Mouse (Mus musculus) liver, embryonic 12.5 days (tissue): ENCODE results near the gene Hsp90aa1. TPM values are rescaled to one million over a fixed set of nuclear protein-coding genes. Genes with fewer than 3 reads are reported as not detected.
"Not testable (repeated sequence)": the region's sequence is repeated elsewhere in the genome, so short reads cannot be mapped to it uniquely, and the experiment has no call there.

Experiments
- ATAC-seq: fragments of 200-750 bp; cut with Nextera tagmentation; 2 replicates; pipeline ENCODE4 v1.8.0; 2017; ENCODE audit warnings: moderate number of reproducible peaks, mild to moderate bottlenecking, moderate library complexity
- H3K27ac ChIP-seq: fragments of 300-500 bp; sonication (generic); 2 replicates; pipeline ENCODE4 v1.5.1; 2016; ENCODE audit warnings: mild to moderate bottlenecking
- H3K27me3 ChIP-seq: fragments of 300-500 bp; sonication (generic); replicated peaks from 2 replicates; pipeline ENCODE4 v1.6.1; 2016; ENCODE audit warnings: mild to moderate bottlenecking, moderate library complexity
- H3K36me3 ChIP-seq: fragments of 300-500 bp; sonication (generic); 2 replicates; pipeline ENCODE4 v1.6.1; 2016; ENCODE audit warnings: mild to moderate bottlenecking, moderate library complexity
- H3K4me1 ChIP-seq: fragments of 300-500 bp; sonication (generic); 2 replicates; pipeline ENCODE4 v1.6.1; 2016
- H3K4me2 ChIP-seq: fragments of 300-500 bp; sonication (generic); 2 replicates; pipeline ENCODE4 v1.6.1; 2016; ENCODE audit warnings: mild to moderate bottlenecking, moderate library complexity
- H3K4me3 ChIP-seq: fragments of 300-500 bp; sonication (generic); 2 replicates; pipeline ENCODE4 v1.5.1; 2016; ENCODE audit warnings: mild to moderate bottlenecking, moderate library complexity
- H3K9ac ChIP-seq: fragments of 300-500 bp; sonication (generic); 2 replicates; pipeline ENCODE4 v1.6.1; 2016; ENCODE audit warnings: mild to moderate bottlenecking, moderate library complexity
- H3K9me3 ChIP-seq: fragments of 300-500 bp; sonication (generic); replicated peaks from 2 replicates; pipeline ENCODE4 v1.6.1; 2016; ENCODE audit warnings: mild to moderate bottlenecking, moderate library complexity
- WGBS: fragments of 180-500 bp; shearing (Covaris S2); methylation state at CpG from one replicate; pipeline ENCODE4 v1.1.7; 2016; ENCODE audit not compliant: insufficient replicate concordance; 5-methylcytosine and 5-hydroxymethylcytosine counted together
- polyA plus RNA-seq: library from polyadenylated mRNA; unstranded; fragments of >200 nt; fragmentation: Nextera tagmentation; extraction: Ambion mirVana; gene quantifications from 2 replicates; pipeline ENCODE4 v1.2.1, GENCODE M21; 2016

Hsp90aa1 gene
- polyA plus RNA-seq, 1 experiment from 2014 or later, result 1,203 TPM

DNA sequence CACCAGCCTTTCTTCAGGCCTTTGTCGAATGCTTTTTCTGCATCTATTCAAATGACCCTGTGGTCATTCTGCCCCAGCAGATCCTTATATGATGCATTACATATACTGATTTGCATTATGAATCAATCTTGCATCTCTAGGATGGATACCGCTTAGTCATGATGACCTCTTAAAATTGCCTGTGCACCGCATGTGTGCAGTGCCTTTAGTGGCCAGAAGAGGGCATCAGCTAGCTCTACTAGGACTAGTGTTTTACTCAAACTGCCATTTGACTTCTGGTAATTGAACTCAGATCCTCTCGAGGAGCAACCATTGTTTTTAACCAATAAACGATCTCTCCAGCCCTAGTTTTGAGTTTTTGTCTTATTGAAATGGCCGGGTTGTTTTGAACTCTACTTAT lies 11.3 kb upstream of the Hsp90aa1 start:
- H3K9ac ChIP-seq, result no peak overlapping the region
- H3K9me3 ChIP-seq, result no peaks in the 10 kb centered on the region
- WGBS, result 89% methylated on average over 6 of the region's 6 CpGs
- H3K27ac ChIP-seq, result no peak overlapping the region
- no peak overlapping the region for H3K4me3 ChIP-seq
- no peak overlapping the region for H3K4me2 ChIP-seq
- ATAC-seq, result no peak
- no peaks in the 10 kb centered on the region for H3K4me1 ChIP-seq
- H3K27me3 ChIP-seq, result peaks cover 14% of the 10 kb centered on the region
- H3K36me3 ChIP-seq, result no peaks in the 10 kb centered on the region

DNA sequence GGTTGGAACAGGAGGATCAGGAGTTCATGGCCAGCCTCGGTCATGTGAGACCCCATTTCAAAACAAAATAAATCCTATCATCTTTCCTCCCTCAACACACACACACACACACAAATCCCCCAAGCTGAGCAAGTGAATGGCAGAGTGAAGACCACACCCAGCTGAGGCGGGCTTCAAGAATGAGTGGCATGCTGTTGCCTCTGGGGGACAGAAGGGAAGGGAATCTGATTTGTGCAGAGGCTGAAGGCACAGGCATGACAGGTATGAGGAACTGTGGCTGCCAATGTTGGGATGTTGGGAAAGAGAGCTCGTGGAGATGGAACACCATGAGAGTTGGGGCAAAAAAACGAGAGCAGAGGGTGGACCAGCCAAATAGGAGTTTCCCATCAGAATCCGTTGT lies 8.7 kb upstream of the Hsp90aa1 start:
- H3K27me3 ChIP-seq, result 0 out of 2 replicates have a peak, but pooled peaks cover 3% of the 10 kb centered on the region

DNA sequence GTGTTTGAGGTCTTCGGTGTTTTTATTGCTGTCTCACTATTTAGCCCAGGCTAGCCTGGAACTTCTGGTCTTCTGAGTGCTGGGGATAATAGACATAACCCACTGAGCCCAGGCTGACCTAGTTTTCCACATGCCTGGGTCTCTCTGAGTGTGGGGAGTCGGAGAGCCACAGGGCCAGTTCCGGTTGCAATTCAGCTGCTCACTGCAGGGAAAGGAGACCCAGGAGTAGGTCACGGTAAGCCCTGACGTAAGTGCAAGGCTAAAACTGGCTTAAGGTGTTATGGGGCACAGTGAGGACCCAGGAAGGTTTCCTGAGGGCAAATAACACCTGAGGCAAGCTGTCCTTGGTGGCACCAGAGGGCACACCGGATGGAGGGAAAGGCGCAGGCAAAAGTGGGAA lies 4.9 kb upstream of the Hsp90aa1 start:
- 86% methylated on average over 7 of the region's 7 CpGs for WGBS
- no peaks in the 10 kb centered on the region for H3K36me3 ChIP-seq
- H3K27ac ChIP-seq, result no peak overlapping the region
- H3K9me3 ChIP-seq, result no peaks in the 10 kb centered on the region
- peak overlapping the region; percentile 72 for H3K4me2 ChIP-seq
- ATAC-seq, result no peak
- peak overlapping the region; percentile 56; the same call in 1 of the 2 replicates for H3K4me3 ChIP-seq
- H3K9ac ChIP-seq, result no peak overlapping the region
- H3K27me3 ChIP-seq, result no peaks in the 10 kb centered on the region
- H3K4me1 ChIP-seq, result peaks cover 28% of the 10 kb centered on the region

More for the DNA sequence above, 8.7 kb upstream of the Hsp90aa1 start:
- Histone ChIP-seq H3K4me2 (no peak overlapping the region), H3K27ac (no peak overlapping the region), H3K36me3 (no peaks in the 10 kb centered on the region), H3K9ac (no peak overlapping the region), H3K9me3 (no peaks in the 10 kb centered on the region), H3K4me1 (peaks cover 13% of the 10 kb centered on the region), H3K4me3 (no peak overlapping the region)
- WGBS, result 57% methylated on average over 5 of the region's 5 CpGs
- no peak for ATAC-seq

DNA sequence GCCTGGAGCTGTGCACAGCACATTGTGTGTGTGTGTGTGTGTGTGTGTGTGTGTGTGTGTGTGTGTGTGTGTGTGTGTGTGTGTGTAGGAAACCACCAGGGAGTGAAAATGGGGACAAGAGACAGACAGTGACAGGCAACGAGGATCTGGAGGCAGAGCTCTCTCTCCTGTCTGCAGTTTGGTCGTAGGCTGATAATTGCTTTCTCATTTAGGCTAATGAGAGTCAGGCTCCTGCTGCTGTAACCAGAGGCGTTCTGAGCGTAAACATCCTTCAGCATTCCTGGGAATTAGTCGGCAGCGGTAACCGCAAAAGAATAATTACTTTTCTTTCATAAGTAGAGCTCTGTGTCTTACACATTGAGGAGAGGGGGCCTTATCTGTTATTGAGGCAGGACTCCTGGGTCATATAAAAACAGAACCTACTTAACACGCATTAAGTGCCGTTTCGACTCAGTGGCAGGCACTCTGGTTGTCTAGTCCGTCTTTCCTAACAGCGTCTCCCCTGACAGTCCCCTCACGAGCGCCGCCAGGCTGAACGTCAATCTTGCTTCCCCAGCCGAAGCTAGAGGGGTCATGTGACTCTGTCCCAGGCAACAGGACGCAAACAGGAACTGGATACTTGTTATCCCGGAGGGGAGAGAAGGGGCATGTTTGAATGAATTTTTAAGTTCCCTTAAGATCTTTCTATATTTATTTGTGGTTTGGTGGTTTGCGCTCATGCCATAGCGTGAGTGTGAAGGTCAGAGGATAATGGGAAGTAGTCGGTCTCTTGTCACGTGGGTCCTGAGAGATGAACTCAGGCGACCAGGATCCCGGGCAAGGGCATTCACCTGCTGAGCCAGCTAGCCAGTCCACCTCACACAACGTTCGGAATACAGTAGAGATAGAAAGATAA lies 4.1 kb upstream of the Hsp90aa1 start:
- Histone ChIP-seq H3K27me3 (no peaks in the 10 kb centered on the region), H3K36me3 (no peaks in the 10 kb centered on the region), H3K4me3 (peak overlapping the region; percentile 56), H3K9ac (peak overlapping the region; percentile 66), H3K4me1 (peaks cover 37% of the 10 kb centered on the region), H3K9me3 (no peaks in the 10 kb centered on the region), H3K4me2 (peak overlapping the region; percentile 72), H3K27ac (peak overlapping the region; percentile 71)
- ATAC-seq, result peak; percentile 77
- 2% methylated on average over 27 of the region's 27 CpGs for WGBS

DNA sequence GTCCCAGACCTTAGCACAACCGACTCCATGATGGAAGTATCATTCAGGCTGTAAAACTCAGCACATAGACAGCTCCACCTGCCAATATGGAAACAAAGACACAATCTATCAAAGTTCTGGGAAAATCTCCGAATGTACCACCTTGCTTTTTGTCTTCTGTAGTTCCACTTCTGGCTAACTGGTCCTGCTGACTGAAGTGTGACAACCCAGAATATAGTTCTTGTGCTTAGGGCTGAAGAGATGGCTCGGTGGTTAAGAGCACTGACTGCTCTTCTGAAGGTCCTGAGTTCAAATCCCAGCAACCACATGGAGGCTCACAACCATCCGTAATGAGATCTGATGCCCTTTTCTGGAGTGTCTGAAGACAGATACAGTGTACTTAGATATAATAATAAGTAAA lies 2.9 kb upstream of the Hsp90aa1 start:
- not testable (repeated sequence) for H3K27me3 ChIP-seq, H3K4me3 ChIP-seq, H3K4me2 ChIP-seq, H3K27ac ChIP-seq, H3K9me3 ChIP-seq, H3K9ac ChIP-seq, H3K36me3 ChIP-seq, ATAC-seq
- 64% methylated on average over 4 of the region's 4 CpGs for WGBS
- H3K4me1 ChIP-seq, result peaks cover 49% of the 10 kb centered on the region

DNA sequence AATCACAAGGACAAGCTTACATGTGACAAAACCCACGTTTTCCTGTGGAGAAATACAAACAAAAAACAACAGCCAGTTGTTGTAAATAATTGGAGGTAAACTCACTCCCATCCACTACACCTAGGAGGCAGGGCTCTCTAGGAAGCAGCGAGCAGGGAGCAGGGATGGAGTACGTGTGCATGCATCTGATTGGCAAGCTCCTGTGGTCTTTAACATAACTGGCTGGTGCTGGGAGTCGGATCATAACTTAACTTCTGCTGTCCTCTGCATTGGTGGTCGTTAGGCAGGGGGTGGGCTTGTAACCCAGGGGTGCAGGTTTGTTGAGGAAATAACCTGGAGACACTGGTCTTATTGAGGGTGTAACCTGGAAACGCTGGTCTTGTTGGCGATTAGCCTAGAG lies 1.2 kb upstream of the Hsp90aa1 start:
- H3K9ac ChIP-seq, result no peak overlapping the region
- ATAC-seq, result no peak
- H3K27ac ChIP-seq, result no peak overlapping the region
- H3K4me2 ChIP-seq, result no peak overlapping the region
- H3K36me3 ChIP-seq, result no peaks in the 10 kb centered on the region
- 60% methylated on average over 7 of the region's 7 CpGs for WGBS
- H3K4me3 ChIP-seq, result no peak overlapping the region
- H3K9me3 ChIP-seq, result no peaks in the 10 kb centered on the region
- H3K4me1 ChIP-seq, result peaks cover 66% of the 10 kb centered on the region
- H3K27me3 ChIP-seq, result no peaks in the 10 kb centered on the region

DNA sequence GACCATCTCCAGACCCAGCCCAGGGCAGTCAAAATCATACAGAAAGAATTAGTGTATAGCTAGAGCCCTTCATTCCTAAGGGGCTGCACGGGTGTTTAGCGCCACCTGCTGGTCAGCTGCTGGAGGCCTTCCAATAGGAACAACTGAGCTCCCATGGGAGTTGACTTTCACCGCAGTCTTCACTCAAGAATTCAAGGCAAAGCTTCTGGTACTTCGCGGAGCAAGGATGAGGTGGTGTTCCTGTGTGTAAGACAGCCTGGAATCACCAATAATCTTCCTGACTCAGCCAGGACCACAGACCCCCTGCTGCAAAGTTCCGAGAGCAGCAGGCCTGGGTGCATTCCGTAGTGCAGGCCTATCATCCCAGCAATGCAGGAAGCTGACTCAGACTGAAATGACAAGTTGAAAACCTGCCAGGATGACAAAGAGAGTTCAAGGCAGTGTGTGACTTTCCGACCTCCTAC lies 512 bp upstream of the Hsp90aa1 start:
- 0 out of 2 replicates have a peak, but pooled peaks have one; percentile 31 for ATAC-seq
- Histone ChIP-seq H3K9me3 (no peaks in the 10 kb centered on the region), H3K4me2 (no peak overlapping the region), H3K36me3 (no peaks in the 10 kb centered on the region), H3K9ac (no peak overlapping the region), H3K4me3 (no peak overlapping the region), H3K4me1 (peaks cover 73% of the 10 kb centered on the region), H3K27ac (no peak overlapping the region), H3K27me3 (no peaks in the 10 kb centered on the region)
- 31% methylated on average over 8 of the region's 8 CpGs for WGBS

DNA sequence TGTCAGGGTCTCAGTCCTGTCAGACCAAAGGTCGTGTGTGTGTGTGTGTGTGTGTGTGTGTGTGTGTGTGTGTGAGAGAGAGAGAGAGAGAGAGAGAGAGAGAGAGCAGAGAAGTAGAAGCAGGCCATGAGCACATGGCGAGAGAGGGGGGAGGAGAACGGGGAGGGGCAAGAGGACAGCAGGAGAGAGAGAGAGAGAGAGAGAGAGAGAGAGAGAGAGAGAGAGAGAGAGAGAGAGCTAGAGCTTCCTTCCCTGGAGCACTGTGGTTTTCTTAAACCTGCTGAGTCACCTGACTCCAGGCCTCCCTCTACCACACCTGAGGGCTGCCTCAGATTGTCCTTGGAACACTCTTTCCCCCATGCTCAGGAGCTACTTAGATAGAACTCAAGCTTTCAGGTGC lies 1.2 kb downstream of the Hsp90aa1 start:
- not testable (repeated sequence) for H3K9me3 ChIP-seq, H3K27me3 ChIP-seq, H3K36me3 ChIP-seq, H3K4me3 ChIP-seq
- H3K4me1 ChIP-seq, result peaks cover 74% of the 10 kb centered on the region
- peak; percentile 14; the same call in 1 of the 2 replicates for ATAC-seq
- H3K4me2 ChIP-seq, result peak overlapping the region; percentile 15; the same call in 1 of the 2 replicates
- 0% methylated on average over 1 of the region's 3 CpGs for WGBS
- H3K9ac ChIP-seq, result peak overlapping the region; percentile 53
- peak overlapping the region; percentile 93 for H3K27ac ChIP-seq

DNA sequence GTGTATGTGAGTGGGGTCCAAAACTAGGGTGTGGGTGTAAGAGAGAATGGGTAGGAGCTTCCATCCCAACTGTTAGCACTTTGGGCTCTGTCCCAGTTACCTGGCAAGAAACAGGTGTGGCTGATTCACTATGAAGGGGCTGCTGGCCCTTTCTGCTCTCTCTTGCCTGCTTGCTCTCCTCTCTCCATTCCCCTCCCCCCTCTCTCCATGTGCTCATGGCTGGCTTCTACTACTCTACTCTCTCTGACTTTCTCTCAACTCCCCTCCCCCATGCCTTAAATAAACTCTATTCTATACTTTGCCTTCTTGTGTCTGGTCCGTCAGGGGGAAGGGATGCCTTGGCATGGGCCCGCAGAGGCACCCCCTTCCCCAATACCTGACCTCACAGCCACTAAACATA lies 1.8 kb downstream of the Hsp90aa1 start:
- WGBS, result 58% methylated on average over 2 of the region's 2 CpGs
- H3K4me3 ChIP-seq, result no peak overlapping the region
- H3K4me1 ChIP-seq, result peaks cover 68% of the 10 kb centered on the region
- ATAC-seq, result no peak
- no peaks in the 10 kb centered on the region for H3K36me3 ChIP-seq
- H3K27me3 ChIP-seq, result no peaks in the 10 kb centered on the region
- H3K27ac ChIP-seq, result peak overlapping the region; percentile 93
- peak overlapping the region; percentile 53 for H3K9ac ChIP-seq
- peak overlapping the region; percentile 15; the same call in 1 of the 2 replicates for H3K4me2 ChIP-seq
- H3K9me3 ChIP-seq, result no peaks in the 10 kb centered on the region

DNA sequence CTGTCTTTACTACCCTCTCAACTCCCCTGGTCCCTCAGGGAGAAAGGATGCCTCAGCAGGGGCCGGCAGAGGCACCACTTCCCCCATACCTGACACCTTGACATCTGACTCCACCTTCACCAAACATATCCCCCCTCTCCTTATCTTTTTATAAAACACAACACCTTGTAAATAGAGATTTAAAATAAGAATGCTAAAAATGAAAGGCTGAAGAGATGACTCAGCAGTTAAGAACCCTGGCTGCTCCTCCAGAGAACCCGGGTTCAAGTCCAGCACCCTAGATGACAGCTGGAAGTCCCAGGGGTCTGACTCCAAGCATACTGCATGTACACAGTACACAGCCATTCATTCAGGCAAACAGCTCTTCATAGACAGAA lies 3.4 kb downstream of the Hsp90aa1 start:
- Histone ChIP-seq H3K36me3 (peaks cover 12% of the 10 kb centered on the region), H3K9me3 (no peaks in the 10 kb centered on the region), H3K4me1 (peaks cover 75% of the 10 kb centered on the region), H3K27ac (peak overlapping the region; percentile 93), H3K4me2 (peak overlapping the region; percentile 82), H3K9ac (peak overlapping the region; percentile 83), H3K4me3 (peak overlapping the region; percentile 38), H3K27me3 (no peaks in the 10 kb centered on the region)
- 25% methylated on average over 2 of the region's 2 CpGs for WGBS
- no peak for ATAC-seq

DNA sequence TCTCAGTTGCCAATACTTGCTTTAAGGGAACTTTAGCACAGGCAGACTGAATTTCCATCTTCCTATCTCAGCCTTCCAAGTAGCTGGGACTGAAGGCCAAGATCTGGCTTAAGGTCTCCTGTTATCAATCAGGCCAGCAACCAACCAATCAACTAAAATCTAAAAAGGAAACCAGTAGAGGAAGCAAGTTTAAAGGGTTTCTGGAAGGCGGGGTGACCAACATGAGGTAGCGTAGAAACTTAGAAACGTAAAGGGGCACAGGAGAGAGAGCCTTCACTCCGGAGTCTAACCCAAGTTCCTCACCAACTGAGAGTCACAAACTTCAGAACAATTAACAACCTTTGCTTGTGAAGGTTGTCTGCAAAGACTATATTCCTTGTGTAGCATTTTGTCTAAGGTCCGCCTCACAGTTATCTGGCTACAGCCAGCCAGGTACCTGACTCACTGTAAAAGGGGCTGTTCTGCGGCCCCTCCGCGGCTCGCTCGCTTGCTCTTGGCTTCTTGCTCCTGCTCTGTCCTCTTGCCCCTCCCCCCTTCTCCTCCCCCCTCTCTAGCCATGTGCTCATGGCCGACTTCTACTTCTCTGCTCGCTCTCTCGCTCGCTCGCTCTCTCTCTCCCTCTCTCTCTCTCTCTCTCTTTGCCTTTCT lies 3.9 kb downstream of the Hsp90aa1 start:
- Histone ChIP-seq H3K9me3 (no peaks in the 10 kb centered on the region), H3K4me3 (peak overlapping the region; percentile 38), H3K27me3 (no peaks in the 10 kb centered on the region), H3K9ac (peak overlapping the region; percentile 83), H3K27ac (peak overlapping the region; percentile 93), H3K36me3 (peaks cover 17% of the 10 kb centered on the region), H3K4me2 (peak overlapping the region; percentile 82), H3K4me1 (peaks cover 78% of the 10 kb centered on the region)
- WGBS, result 4% methylated on average over 15 of the region's 15 CpGs
- ATAC-seq, result peak; percentile 21; the same call in 1 of the 2 replicates

DNA sequence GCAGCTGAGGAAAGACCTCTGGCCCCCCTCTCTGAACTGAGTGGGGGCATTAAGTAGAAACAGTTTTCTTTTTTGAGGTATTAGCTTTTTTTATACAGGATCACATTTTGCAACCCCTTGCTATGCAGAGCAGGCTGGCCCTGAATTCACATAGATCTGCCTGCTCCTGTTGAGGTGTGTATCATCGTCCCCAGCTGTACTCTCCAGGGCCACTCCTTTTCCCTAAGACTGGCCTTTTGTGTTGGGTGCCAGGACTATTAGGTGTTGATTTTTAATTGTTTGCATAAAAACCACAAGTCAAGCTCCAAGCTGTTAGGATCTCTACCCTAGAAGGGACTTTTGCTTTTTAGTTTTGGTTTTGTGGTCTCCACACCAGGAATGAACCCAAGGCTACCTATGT lies 4.4 kb downstream of the Hsp90aa1 start:
- peaks cover 79% of the 10 kb centered on the region for H3K4me1 ChIP-seq
- H3K4me3 ChIP-seq, result peak overlapping the region; percentile 38; the same call in 1 of the 2 replicates
- H3K9me3 ChIP-seq, result no peaks in the 10 kb centered on the region
- peak overlapping the region; percentile 82 for H3K4me2 ChIP-seq
- no peak for ATAC-seq
- H3K9ac ChIP-seq, result peak overlapping the region; percentile 83
- H3K27ac ChIP-seq, result peak overlapping the region; percentile 93
- peaks cover 23% of the 10 kb centered on the region for H3K36me3 ChIP-seq
- WGBS, result 37% methylated on average over 1 of the region's 1 CpGs
- no peaks in the 10 kb centered on the region for H3K27me3 ChIP-seq
